Mouse (Mus musculus) intestine, embryonic 16.5 days (tissue): ENCODE data around the gene Zmynd8. TPM values are rescaled to one million over a fixed set of nuclear protein-coding genes. Genes with fewer than 3 reads are reported as not detected.

Experiments used
- ATAC-seq: fragments of 200-750 bp; cut with Nextera tagmentation; 2 replicates; pipeline ENCODE4 v1.8.0; 2017; ENCODE audit warnings: moderate TSS enrichment, moderate library complexity
- H3K27ac ChIP-seq: fragments of 300-500 bp; sonication (generic); 2 replicates; pipeline ENCODE4 v1.5.1; 2014; ENCODE audit warnings: mild to moderate bottlenecking, low read length
- H3K27me3 ChIP-seq: fragments of 300-500 bp; sonication (generic); replicated peaks from 2 replicates; pipeline ENCODE4 v1.6.1; 2014; ENCODE audit warnings: low read length, control low read depth, mixed read lengths; ENCODE audit not compliant: control insufficient read depth, insufficient read depth
- H3K36me3 ChIP-seq: fragments of 300-500 bp; sonication (generic); 2 replicates; pipeline ENCODE4 v1.6.1; 2014; ENCODE audit warnings: low read length, control low read depth; ENCODE audit not compliant: control insufficient read depth, insufficient read depth
- H3K4me1 ChIP-seq: fragments of 300-500 bp; sonication (generic); 2 replicates; pipeline ENCODE4 v1.6.1; 2014; ENCODE audit warnings: low read length, control low read depth, mixed read lengths; ENCODE audit not compliant: control insufficient read depth, insufficient read depth
- H3K4me2 ChIP-seq: fragments of 300-500 bp; sonication (generic); 2 replicates; pipeline ENCODE4 v1.6.1; 2014; ENCODE audit warnings: low read depth, low read length, control low read depth
- H3K4me3 ChIP-seq: fragments of 300-500 bp; sonication (generic); 2 replicates; pipeline ENCODE4 v1.5.1; 2014; ENCODE audit warnings: mild to moderate bottlenecking, low read length
- H3K9ac ChIP-seq: fragments of 300-500 bp; sonication (generic); 2 replicates; pipeline ENCODE4 v1.6.1; 2014; ENCODE audit warnings: low read depth, low read length
- H3K9me3 ChIP-seq: fragments of 300-500 bp; sonication (generic); 2 replicates; pipeline ENCODE4 v1.6.1; 2016; ENCODE audit warnings: low read length, control low read depth; ENCODE audit not compliant: control insufficient read depth
- WGBS: fragments of 180-500 bp; shearing (Covaris S2); extraction: QIAGEN DNeasy Blood & Tissue Kit; methylation state at CpG from one replicate; pipeline ENCODE4 v1.1.7; 2014; 5-methylcytosine and 5-hydroxymethylcytosine counted together
- polyA plus RNA-seq: library from polyadenylated mRNA; unstranded; fragments of >200 nt; fragmentation: Nextera tagmentation; extraction: Ambion mirVana; gene quantifications from 2 replicates; pipeline ENCODE4 v1.2.1, GENCODE M21; 2015

Zmynd8 gene
- polyA plus RNA-seq, 1 experiment from 2014 or later, result 61.6 TPM

GRCm38 (mm10) chr2:165889874-165890273 lies 8.9 kb downstream of the Zmynd8 start:
- H3K27ac ChIP-seq, result peak overlapping the region; percentile 100; the same call in 1 of the 2 replicates
- ATAC-seq, result no peak
- no peak overlapping the region for H3K9ac ChIP-seq
- H3K36me3 ChIP-seq, result no peaks in the 10 kb centered on the region
- no peak overlapping the region for H3K4me3 ChIP-seq
- no peaks in the 10 kb centered on the region for H3K9me3 ChIP-seq
- no peak overlapping the region for H3K4me2 ChIP-seq
- peaks cover 54% of the 10 kb centered on the region for H3K4me1 ChIP-seq
- WGBS, result 80% methylated on average over 10 of the region's 10 CpGs
- no peaks in the 10 kb centered on the region for H3K27me3 ChIP-seq

- no peaks in the 10 kb centered on the region for H3K36me3 ChIP-seq
- peaks cover 57% of the 10 kb centered on the region for H3K4me1 ChIP-seq
- H3K27ac ChIP-seq, result peak overlapping the region; percentile 100
- 54% methylated on average over 7 of the region's 7 CpGs for WGBS
- ATAC-seq, result no peak
- H3K4me2 ChIP-seq, result no peak overlapping the region
- no peak overlapping the region for H3K4me3 ChIP-seq
- H3K27me3 ChIP-seq, result no peaks in the 10 kb centered on the region
- H3K9me3 ChIP-seq, result no peaks in the 10 kb centered on the region
- peak overlapping the region; percentile 34; the same call in 1 of the 2 replicates for H3K9ac ChIP-seq
Observed at GRCm38 (mm10) chr2:165889266-165889665, 9.6 kb downstream of the Zmynd8 start.

- Histone ChIP-seq H3K27ac (peak overlapping the region; percentile 100), H3K9me3 (no peaks in the 10 kb centered on the region), H3K27me3 (no peaks in the 10 kb centered on the region), H3K36me3 (no peaks in the 10 kb centered on the region), H3K9ac (peak overlapping the region; percentile 62), H3K4me1 (peaks cover 59% of the 10 kb centered on the region), H3K4me2 (peak overlapping the region; percentile 38), H3K4me3 (no peak overlapping the region)
- peak; percentile 21; the same call in 1 of the 2 replicates for ATAC-seq
- WGBS, result 16% methylated on average over 2 of the region's 3 CpGs
Observed at GRCm38 (mm10) chr2:165888813-165889221, 10.0 kb downstream of the Zmynd8 start.

GRCm38 (mm10) chr2:165888396-165888795 lies 10.4 kb downstream of the Zmynd8 start:
- no peaks in the 10 kb centered on the region for H3K27me3 ChIP-seq
- H3K4me3 ChIP-seq, result no peak overlapping the region
- peak overlapping the region; percentile 38 for H3K4me2 ChIP-seq
- H3K27ac ChIP-seq, result peak overlapping the region; percentile 100
- ATAC-seq, result peak; percentile 53
- no peaks in the 10 kb centered on the region for H3K9me3 ChIP-seq
- peak overlapping the region; percentile 62 for H3K9ac ChIP-seq
- peaks cover 59% of the 10 kb centered on the region for H3K4me1 ChIP-seq
- no peaks in the 10 kb centered on the region for H3K36me3 ChIP-seq
- 7% methylated on average over 13 of the region's 13 CpGs for WGBS

GRCm38 (mm10) chr2:165886857-165887628 lies 11.8 kb downstream of the Zmynd8 start:
- Histone ChIP-seq H3K27me3 (no peaks in the 10 kb centered on the region), H3K9me3 (no peaks in the 10 kb centered on the region), H3K36me3 (no peaks in the 10 kb centered on the region), H3K27ac (peak overlapping the region; percentile 100), H3K4me3 (peak overlapping the region; percentile 27), H3K4me1 (peaks cover 68% of the 10 kb centered on the region), H3K4me2 (peak overlapping the region; percentile 68), H3K9ac (peak overlapping the region; percentile 88)
- WGBS, result 7% methylated on average over 25 of the region's 25 CpGs
- ATAC-seq, result peak; percentile 38

- peak overlapping the region; percentile 100 for H3K27ac ChIP-seq
- H3K27me3 ChIP-seq, result no peaks in the 10 kb centered on the region
- peak overlapping the region; percentile 88 for H3K9ac ChIP-seq
- H3K36me3 ChIP-seq, result no peaks in the 10 kb centered on the region
- peak overlapping the region; percentile 68 for H3K4me2 ChIP-seq
- H3K9me3 ChIP-seq, result no peaks in the 10 kb centered on the region
- no peak for ATAC-seq
- H3K4me3 ChIP-seq, result no peak overlapping the region
- 4% methylated on average over 3 of the region's 3 CpGs for WGBS
- peaks cover 74% of the 10 kb centered on the region for H3K4me1 ChIP-seq
Observed at GRCm38 (mm10) chr2:165886482-165886856, 12.3 kb downstream of the Zmynd8 start.

GRCm38 (mm10) chr2:165885951-165886320 lies 12.9 kb downstream of the Zmynd8 start:
- Histone ChIP-seq H3K4me2 (peak overlapping the region; percentile 68), H3K4me3 (peak overlapping the region; percentile 20), H3K4me1 (peaks cover 78% of the 10 kb centered on the region), H3K36me3 (no peaks in the 10 kb centered on the region), H3K27ac (peak overlapping the region; percentile 100), H3K9me3 (no peaks in the 10 kb centered on the region), H3K9ac (peak overlapping the region; percentile 88), H3K27me3 (no peaks in the 10 kb centered on the region)
- ATAC-seq, result no peak
- 19% methylated on average over 4 of the region's 4 CpGs for WGBS

- 5% methylated on average over 16 of the region's 17 CpGs for WGBS
- no peaks in the 10 kb centered on the region for H3K36me3 ChIP-seq
- H3K27me3 ChIP-seq, result no peaks in the 10 kb centered on the region
- H3K4me3 ChIP-seq, result peak overlapping the region; percentile 57
- peaks cover 82% of the 10 kb centered on the region for H3K4me1 ChIP-seq
- no peaks in the 10 kb centered on the region for H3K9me3 ChIP-seq
- H3K9ac ChIP-seq, result peak overlapping the region; percentile 88
- peak overlapping the region; percentile 68 for H3K4me2 ChIP-seq
- peak overlapping the region; percentile 100 for H3K27ac ChIP-seq
- peak; percentile 18 for ATAC-seq
Observed at GRCm38 (mm10) chr2:165885225-165885950, 13.4 kb downstream of the Zmynd8 start.

- WGBS, result 2% methylated on average over 20 of the region's 21 CpGs
- peak overlapping the region; percentile 100 for H3K27ac ChIP-seq
- peak overlapping the region; percentile 57 for H3K4me3 ChIP-seq
- H3K4me1 ChIP-seq, result peaks cover 82% of the 10 kb centered on the region
- peak overlapping the region; percentile 78 for H3K4me2 ChIP-seq
- peak; percentile 53 for ATAC-seq
- H3K9ac ChIP-seq, result peak overlapping the region; percentile 88
- no peaks in the 10 kb centered on the region for H3K36me3 ChIP-seq
- no peaks in the 10 kb centered on the region for H3K9me3 ChIP-seq
- no peaks in the 10 kb centered on the region for H3K27me3 ChIP-seq
Observed at GRCm38 (mm10) chr2:165884577-165885224, 14.1 kb downstream of the Zmynd8 start.
